Mouse (Mus musculus) limb, embryonic 10.5 days (tissue): Measurements from ENCODE around the gene Fgf10. TPM values are rescaled to one million over a fixed set of nuclear protein-coding genes. Genes with fewer than 3 reads are reported as not detected.
A peak's percentile ranks its signal among the peaks of the same experiment; 100 is the strongest.

Source experiments
- DNase-seq: peaks from one replicate; pipeline ENCODE4 v3.0.0-alpha.2; 2017; ENCODE audit warnings: low spot score
- H3K27ac ChIP-seq: fragments of 300-500 bp; sonication (generic); 2 replicates; pipeline ENCODE4 v1.5.1; 2016; ENCODE audit warnings: mild to moderate bottlenecking
- H3K27me3 ChIP-seq: fragments of 300-500 bp; sonication (generic); 2 replicates; pipeline ENCODE4 v1.6.1; 2016; ENCODE audit warnings: low read depth, mild to moderate bottlenecking; ENCODE audit not compliant: poor library complexity, severe bottlenecking
- H3K36me3 ChIP-seq: fragments of 300-500 bp; sonication (generic); 2 replicates; pipeline ENCODE4 v1.6.1; 2016; ENCODE audit warnings: mild to moderate bottlenecking, moderate library complexity
- H3K4me1 ChIP-seq: fragments of 300-500 bp; sonication (generic); 2 replicates; pipeline ENCODE4 v1.6.1; 2016
- H3K4me3 ChIP-seq: fragments of 300-500 bp; sonication (generic); 2 replicates; pipeline ENCODE4 v1.5.1; 2016; ENCODE audit warnings: mild to moderate bottlenecking, moderate library complexity
- H3K9me3 ChIP-seq: fragments of 300-500 bp; sonication (generic); replicated peaks from 2 replicates; pipeline ENCODE4 v1.6.1; 2016; ENCODE audit warnings: mild to moderate bottlenecking
- WGBS: fragments of 180-500 bp; shearing (Covaris S2); methylation state at CpG from one replicate; pipeline ENCODE4 v1.1.7; 2016; 5-methylcytosine and 5-hydroxymethylcytosine counted together
- polyA plus RNA-seq: library from polyadenylated mRNA; unstranded; fragments of >200 nt; fragmentation: Nextera tagmentation; extraction: Ambion mirVana; gene quantifications from 2 replicates; pipeline ENCODE4 v1.2.1, GENCODE M21; 2016

The Fgf10 gene
- polyA plus RNA-seq, 1 experiment from 2014 or later = 12.3 TPM

DNA sequence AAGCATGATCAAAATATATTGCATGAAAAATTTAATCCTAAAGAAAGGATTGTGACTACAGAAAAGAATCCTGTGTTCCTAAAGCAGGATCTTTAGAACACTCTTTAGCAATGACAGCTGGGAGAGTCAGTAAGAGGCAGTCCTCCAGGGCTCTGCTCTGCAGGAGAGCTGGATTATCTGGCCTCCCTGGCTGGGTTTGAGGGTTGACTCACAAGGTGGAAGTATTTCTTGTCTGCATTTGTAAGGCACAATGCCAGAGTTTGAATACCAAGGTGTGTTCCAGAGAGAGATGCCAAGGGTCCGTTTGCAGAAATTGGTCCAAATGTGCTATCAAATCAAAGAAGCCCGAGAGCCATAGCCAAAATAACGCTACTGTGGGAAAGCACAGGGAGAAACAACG lies 25.5 kb downstream of the Fgf10 start:
- no peak for DNase-seq
- no peaks in the 10 kb centered on the region for H3K36me3 ChIP-seq
- H3K27ac ChIP-seq = no peak overlapping the region
- H3K4me3 ChIP-seq = no peak overlapping the region
- no peaks in the 10 kb centered on the region for H3K9me3 ChIP-seq
- no peaks in the 10 kb centered on the region for H3K4me1 ChIP-seq
- H3K27me3 ChIP-seq = no peaks in the 10 kb centered on the region
- 24% methylated on average over 4 of the region's 4 CpGs for WGBS

DNA sequence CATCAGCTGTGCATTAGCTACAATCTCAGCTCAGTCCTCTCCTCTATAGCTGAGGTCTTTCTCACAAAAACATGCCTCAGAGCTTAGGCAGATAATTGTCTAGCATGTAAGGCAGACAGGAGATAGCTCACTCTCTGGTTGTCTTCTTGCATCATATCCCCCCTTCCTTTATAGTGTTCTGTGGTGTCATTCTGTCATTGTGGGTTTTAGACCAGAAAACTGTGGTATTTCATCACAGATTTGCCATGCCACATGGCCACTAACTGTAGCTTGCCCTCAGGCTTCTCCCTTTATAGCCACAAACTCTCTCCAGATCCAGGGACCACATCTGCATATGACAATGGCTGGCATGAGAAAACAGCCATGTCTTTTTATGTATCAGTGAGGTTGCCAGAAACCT lies 34.1 kb downstream of the Fgf10 start:
- Histone ChIP-seq H3K4me1 (no peaks in the 10 kb centered on the region), H3K4me3 (no peak overlapping the region), H3K27me3 (no peaks in the 10 kb centered on the region), H3K27ac (no peak overlapping the region), H3K36me3 (no peaks in the 10 kb centered on the region), H3K9me3 (no peaks in the 10 kb centered on the region)
- no peak for DNase-seq

DNA sequence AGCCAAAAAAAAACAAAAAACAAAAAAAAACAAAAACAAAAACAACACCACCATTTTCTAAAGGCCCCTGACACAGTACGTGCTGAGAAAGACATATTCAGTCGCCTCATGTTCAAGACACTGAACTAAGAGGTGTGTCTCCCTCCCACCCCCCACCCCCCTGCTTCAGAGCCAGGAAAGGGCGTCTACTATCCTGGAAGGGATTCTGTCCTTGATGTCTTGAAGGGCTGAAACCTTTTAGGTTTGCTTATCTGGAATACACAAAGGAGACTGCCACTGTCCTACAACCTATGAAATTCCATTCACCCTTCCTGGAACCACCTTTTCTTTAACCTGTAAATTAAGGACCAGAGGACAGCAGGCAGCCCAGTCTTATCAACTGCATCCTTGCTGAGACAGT lies 36.1 kb downstream of the Fgf10 start:
- Histone ChIP-seq H3K36me3 (no peaks in the 10 kb centered on the region), H3K4me1 (no peaks in the 10 kb centered on the region), H3K4me3 (no peak overlapping the region), H3K27ac (no peak overlapping the region), H3K27me3 (no peaks in the 10 kb centered on the region), H3K9me3 (no peaks in the 10 kb centered on the region)
- WGBS = 85% methylated on average over 3 of the region's 3 CpGs
- no peak for DNase-seq

DNA sequence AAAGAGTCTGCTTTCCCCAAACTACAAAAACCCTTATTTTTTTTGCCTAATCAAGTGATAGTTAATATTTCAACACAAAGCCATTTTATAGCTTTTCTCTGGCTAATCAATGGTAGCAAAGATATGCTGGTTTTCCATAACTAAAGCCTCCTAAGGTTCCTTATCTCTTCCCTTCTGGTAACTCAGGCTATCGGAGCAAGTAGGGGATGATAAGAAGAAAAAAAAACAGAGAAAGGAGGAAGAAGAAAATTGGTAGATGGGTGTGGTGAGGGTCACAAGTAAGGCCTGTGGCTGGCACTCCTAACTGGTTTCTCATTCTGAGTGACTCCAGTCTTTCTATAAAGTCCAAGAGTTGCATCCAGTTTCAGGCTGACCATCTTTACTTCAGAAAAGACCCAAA lies 40.3 kb downstream of the Fgf10 start:
- H3K9me3 ChIP-seq = no peaks in the 10 kb centered on the region
- 94% methylated on average over 1 of the region's 1 CpGs for WGBS
- DNase-seq = no peak
- H3K27me3 ChIP-seq = no peaks in the 10 kb centered on the region
- no peak overlapping the region for H3K27ac ChIP-seq
- no peaks in the 10 kb centered on the region for H3K36me3 ChIP-seq
- H3K4me3 ChIP-seq = no peak overlapping the region
- peaks cover 23% of the 10 kb centered on the region for H3K4me1 ChIP-seq

DNA sequence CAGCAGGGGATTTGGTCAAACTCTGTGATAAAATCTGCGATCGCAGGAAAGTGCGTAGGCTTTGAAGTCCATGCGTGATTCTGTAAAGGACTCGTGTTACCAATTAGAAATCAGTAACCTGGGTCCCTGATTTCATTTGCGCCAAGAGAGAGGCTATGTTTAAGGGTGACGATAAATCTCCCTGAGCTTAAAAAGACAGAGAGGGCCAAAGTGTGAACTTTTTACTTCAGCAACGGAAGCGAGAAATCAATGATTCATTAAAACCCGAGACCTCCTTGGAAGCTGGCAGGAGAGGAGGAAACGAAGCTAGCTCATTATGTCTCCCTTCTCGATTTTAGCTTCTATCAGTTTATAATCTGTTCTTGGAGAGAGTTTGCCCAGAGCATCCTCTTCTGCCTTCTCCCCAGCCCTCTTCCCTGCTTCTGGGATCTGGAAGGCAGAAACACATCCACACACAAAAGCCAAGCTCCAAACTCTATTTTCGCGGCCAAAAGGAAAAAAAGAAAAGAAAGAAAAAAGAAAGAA lies 44.1 kb downstream of the Fgf10 start:
- peak; percentile 41 for DNase-seq
- Histone ChIP-seq H3K36me3 (no peaks in the 10 kb centered on the region), H3K4me3 (peak overlapping the region; percentile 69), H3K27me3 (no peaks in the 10 kb centered on the region), H3K4me1 (peaks cover 54% of the 10 kb centered on the region), H3K9me3 (no peaks in the 10 kb centered on the region), H3K27ac (peak overlapping the region; percentile 92)
- under 1% methylated on average over 14 of the region's 14 CpGs for WGBS

- WGBS = under 1% methylated on average over 34 of the region's 36 CpGs
- Histone ChIP-seq H3K4me1 (peaks cover 61% of the 10 kb centered on the region), H3K27me3 (no peaks in the 10 kb centered on the region), H3K27ac (peak overlapping the region; percentile 92), H3K36me3 (no peaks in the 10 kb centered on the region), H3K9me3 (no peaks in the 10 kb centered on the region), H3K4me3 (peak overlapping the region; percentile 69)
- DNase-seq = peak; percentile 85
Observed at GRCm38 (mm10) chr13:118714284-118715065, 44.9 kb downstream of the Fgf10 start.

GRCm38 (mm10) chr13:118715066-118716018 lies 45.8 kb downstream of the Fgf10 start:
- peak overlapping the region; percentile 92 for H3K27ac ChIP-seq
- H3K4me1 ChIP-seq = peaks cover 69% of the 10 kb centered on the region
- peak overlapping the region; percentile 69 for H3K4me3 ChIP-seq
- WGBS = 1% methylated on average over 31 of the region's 31 CpGs
- DNase-seq = peak; percentile 69
- no peaks in the 10 kb centered on the region for H3K27me3 ChIP-seq
- H3K36me3 ChIP-seq = no peaks in the 10 kb centered on the region
- H3K9me3 ChIP-seq = no peaks in the 10 kb centered on the region

DNA sequence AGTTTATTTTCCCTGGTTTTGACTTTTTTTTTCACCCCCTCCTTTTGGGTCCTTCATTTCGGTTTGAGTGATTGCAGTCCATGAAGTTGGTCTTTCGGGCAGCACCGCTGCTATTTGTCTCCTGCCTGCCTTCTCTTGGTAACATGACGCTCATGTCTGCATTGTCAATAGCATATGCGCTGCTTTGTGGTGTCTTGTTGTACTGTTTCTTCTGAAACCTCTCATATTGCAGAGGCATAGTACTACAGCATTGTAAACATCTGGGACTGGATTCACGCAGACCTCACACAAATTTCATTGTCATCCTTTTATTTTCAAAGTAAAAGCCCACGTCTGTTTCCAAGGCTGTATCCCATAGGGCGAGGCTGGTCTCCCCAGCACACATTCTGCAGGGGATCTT lies 46.7 kb downstream of the Fgf10 start:
- Histone ChIP-seq H3K4me3 (peak overlapping the region; percentile 69), H3K27me3 (no peaks in the 10 kb centered on the region), H3K27ac (peak overlapping the region; percentile 92), H3K4me1 (peaks cover 74% of the 10 kb centered on the region), H3K9me3 (no peaks in the 10 kb centered on the region), H3K36me3 (no peaks in the 10 kb centered on the region)
- 4% methylated on average over 8 of the region's 8 CpGs for WGBS
- peak; percentile 35 for DNase-seq

DNA sequence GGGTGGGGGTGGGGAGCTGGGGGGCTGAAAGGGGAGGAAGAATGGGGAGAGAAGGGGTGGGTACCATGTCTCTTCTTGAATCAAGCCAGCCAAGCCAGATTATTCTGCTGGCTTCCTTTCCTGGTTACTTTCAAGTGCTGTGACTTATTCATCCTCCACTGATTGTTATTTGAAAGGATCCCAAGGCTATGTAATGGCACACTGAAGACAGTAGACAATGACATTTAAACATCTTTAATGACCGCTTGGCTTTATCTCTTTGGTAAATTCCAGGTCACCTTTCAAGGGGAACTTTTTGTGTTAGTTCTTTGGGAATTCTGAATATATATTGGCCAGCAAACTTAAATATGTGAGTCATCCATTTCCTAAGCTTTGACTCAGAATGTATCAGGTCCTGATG lies 47.1 kb downstream of the Fgf10 start:
- 31% methylated on average over 1 of the region's 1 CpGs for WGBS
- H3K4me3 ChIP-seq = peak overlapping the region; percentile 69
- no peaks in the 10 kb centered on the region for H3K27me3 ChIP-seq
- DNase-seq = no peak
- H3K9me3 ChIP-seq = no peaks in the 10 kb centered on the region
- H3K27ac ChIP-seq = peak overlapping the region; percentile 92
- H3K4me1 ChIP-seq = peaks cover 78% of the 10 kb centered on the region
- no peaks in the 10 kb centered on the region for H3K36me3 ChIP-seq

DNA sequence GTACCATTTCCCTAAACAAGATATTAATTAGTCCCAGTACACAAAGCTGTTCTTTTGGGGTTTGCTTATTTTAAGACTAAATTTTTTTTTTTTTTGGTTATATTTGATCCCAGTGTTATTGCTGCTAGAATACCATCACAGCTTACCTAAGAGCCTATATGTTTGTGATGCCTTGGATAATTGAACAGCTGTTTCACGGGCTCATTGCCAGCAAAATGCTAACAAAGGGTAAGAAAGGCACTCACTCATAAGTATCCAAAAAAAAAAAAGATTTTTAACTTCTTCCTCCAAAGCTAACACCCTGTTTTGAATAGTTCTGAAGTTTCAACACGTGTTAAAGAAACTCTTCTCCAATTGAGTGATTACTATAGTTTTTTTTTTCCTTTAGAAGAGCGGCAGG lies 48.8 kb downstream of the Fgf10 start:
- Histone ChIP-seq H3K36me3 (no peaks in the 10 kb centered on the region), H3K9me3 (no peaks in the 10 kb centered on the region), H3K4me1 (peaks cover 70% of the 10 kb centered on the region), H3K27me3 (no peaks in the 10 kb centered on the region), H3K27ac (no peak overlapping the region), H3K4me3 (peak overlapping the region; percentile 28; the same call in 1 of the 2 replicates)
- no peak for DNase-seq
- 60% methylated on average over 3 of the region's 3 CpGs for WGBS

- 15% methylated on average over 1 of the region's 1 CpGs for WGBS
- DNase-seq = no peak
Observed at GRCm38 (mm10) chr13:118721668-118722067, 52.1 kb downstream of the Fgf10 start.

DNA sequence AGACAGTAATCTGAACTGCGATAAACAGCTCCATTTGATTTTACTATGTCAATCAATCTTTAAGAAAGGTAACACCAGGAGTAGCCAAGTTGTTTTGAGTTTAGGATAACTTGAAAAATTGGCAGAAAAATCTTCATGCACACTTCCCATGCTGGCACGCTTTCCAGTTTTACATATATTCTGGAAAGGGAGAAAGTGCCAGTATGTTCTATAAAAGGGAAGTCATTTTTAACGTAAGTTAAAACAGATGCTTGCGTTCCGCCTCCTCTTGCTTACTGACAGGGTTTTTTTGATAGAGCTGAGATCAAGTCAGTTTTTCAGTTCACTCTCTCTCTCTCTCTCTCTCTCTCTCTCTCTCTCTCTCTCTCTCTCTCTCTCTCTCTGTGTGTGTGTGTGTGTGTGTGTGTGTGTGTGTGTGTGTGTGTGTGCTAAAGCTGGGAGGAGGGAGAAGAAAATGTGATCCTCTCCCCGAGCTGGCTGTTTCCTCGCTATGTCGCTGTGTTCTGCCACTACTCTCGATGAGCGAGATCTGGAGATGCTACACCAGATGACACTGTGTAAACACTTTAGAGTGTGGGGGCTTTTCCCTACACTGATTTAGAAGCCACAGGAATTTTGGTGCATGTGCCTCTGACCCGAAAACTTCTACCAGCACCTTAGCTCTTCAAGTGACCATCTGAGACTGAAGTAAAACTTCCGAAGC lies 62.4 kb downstream of the Fgf10 start:
- WGBS = 30% methylated on average over 12 of the region's 12 CpGs

More at GRCm38 (mm10) chr13:118721668-118722067, 52.1 kb downstream of the Fgf10 start:
- H3K27me3 ChIP-seq = no peaks in the 10 kb centered on the region
- H3K4me1 ChIP-seq = peaks cover 44% of the 10 kb centered on the region
- H3K27ac ChIP-seq = no peak overlapping the region
- no peaks in the 10 kb centered on the region for H3K9me3 ChIP-seq
- H3K36me3 ChIP-seq = no peaks in the 10 kb centered on the region
- H3K4me3 ChIP-seq = no peak overlapping the region

More for the DNA sequence above, 62.4 kb downstream of the Fgf10 start:
- Histone ChIP-seq H3K4me3 (peak overlapping the region; percentile 31), H3K27me3 (no peaks in the 10 kb centered on the region), H3K9me3 (no peaks in the 10 kb centered on the region), H3K4me1 (peaks cover 41% of the 10 kb centered on the region), H3K36me3 (no peaks in the 10 kb centered on the region), H3K27ac (peak overlapping the region; percentile 80)
- DNase-seq = peak; percentile 34
